Mouse (Mus musculus) testis, postnatal 10 days (tissue): ENCODE measurements around the gene Dnah8.
"Not testable (repeated sequence)": the region's sequence is repeated elsewhere in the genome, so short reads cannot be mapped to it uniquely, and the experiment has no call there.

Experiments
- DNase-seq: peaks from one replicate; pipeline ENCODE4 v3.0.0; 2021; ENCODE audit warnings: low spot score

The Dnah8 gene

DNA sequence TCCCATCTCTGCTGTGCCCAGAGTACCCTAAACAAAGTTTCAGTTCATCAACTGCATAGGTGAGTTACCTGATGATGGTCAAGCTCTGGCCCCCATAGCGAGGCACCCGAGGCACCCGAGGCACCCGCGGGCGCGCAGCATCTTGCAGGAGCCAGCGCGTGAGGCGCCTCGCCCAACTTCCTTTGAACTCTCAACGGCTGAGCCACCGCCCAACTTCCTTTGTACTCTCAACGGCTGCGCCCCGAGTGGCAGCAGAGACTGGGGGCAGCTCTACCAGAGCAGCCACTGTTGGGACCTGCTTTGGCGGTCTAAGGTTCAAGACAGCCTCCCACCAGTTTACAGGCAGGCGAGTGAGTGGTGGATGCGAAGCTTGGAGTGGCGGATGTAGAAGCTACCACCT is at the start of gene Dnah8:
Gene Dnah8, plus strand, starts transcription at position 223 of the 400 bp plus-strand sequence.
- DNase-seq, result not testable (repeated sequence)

DNA sequence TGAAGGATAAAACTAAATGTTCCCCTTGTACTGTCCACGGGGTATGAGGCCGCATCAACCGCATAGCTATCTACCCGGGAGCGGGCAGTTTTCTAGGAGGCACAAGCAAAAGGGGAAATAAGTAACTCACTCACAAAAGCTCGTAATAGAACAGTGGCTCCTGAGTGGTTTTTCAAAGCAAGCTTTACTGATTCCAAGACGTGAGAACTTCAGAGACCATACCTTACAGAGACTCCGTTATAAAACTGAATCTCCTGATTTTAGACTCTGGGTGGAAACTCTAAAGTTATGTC is 49.4 kb upstream of the Dnah8 start:
- DNase-seq, result no peak

DNA sequence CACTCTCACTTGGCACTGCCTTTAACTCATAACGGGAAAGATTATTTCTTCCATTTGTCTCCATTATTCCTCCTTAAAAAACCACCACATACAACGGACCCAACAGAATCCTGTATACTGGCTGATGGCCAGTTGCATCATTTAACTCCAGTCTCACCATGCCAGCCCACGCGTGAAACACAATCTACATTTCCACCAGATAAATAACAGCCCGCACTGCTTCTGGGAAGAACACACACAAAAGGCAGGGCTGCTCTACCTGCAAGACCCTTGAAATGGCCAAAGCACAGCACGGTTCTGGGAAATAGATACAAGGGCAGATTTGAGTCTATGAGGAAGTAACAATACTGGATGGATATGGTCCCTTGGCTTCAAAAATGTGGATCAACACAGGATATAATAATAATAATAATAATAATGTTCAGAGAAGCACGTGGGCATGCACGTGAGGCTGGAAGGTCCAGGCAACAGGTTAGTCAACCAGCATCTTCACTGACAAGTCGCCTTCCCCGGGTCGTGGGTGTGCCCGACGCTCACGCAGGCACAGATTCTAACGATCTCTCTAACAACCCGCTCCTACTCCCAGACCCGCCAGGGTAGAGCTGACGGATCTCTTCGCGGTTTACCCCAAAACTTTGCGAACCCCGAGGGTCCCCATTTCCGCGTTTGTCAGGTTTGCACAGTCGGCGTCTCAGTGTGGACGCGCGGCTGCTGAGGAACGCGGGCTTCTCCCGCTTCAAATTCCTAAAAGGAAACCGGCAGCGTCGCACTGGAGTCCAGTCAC is 48.8 kb upstream of the Dnah8 start:
- no peak for DNase-seq

GRCm38 (mm10) chr17:30575941-30576773 is 48.0 kb upstream of the Dnah8 start, which contains the start of gene Btbd9:
TSS of gene Btbd9 (minus strand) at chr17:30576488.
- peak; percentile 95 for DNase-seq

DNA sequence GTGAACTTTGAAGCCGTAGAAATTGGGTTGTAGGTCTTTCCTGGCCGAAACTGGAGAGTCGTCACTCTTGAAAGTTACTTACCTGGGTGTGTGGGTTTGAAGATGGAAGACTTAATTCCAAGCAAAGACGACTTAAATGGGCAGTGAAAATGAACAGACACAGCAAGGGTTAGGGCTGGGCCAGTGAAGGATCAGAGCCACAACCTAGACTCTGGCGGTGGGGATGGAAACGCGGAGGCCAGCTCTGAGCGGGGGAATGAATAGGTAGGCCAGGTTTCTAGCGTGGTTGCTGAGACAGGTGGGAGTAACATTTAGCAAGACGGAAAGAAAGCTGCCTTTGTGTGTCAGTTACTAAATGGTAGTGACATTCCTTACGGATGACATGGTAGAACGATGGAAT is 47.2 kb upstream of the Dnah8 start:
- no peak for DNase-seq

DNA sequence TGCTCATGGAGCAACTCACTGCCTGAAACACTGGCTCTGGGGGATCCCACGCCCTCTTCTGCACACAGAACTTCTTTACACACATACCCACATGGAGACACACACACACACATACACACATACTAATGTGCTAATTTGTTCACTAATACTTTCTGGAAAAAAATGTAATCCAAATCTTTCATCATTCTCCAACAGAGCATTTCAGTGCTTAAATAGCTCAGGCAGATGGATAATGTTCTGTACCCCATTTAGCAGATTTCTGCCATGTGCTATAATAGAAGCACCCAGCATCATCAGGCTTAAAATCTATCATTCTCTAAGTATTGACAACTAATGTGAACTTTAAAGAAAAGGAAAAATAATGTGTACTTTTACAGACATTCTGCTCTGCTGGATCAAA is 43.4 kb upstream of the Dnah8 start:
- DNase-seq, result no peak

DNA sequence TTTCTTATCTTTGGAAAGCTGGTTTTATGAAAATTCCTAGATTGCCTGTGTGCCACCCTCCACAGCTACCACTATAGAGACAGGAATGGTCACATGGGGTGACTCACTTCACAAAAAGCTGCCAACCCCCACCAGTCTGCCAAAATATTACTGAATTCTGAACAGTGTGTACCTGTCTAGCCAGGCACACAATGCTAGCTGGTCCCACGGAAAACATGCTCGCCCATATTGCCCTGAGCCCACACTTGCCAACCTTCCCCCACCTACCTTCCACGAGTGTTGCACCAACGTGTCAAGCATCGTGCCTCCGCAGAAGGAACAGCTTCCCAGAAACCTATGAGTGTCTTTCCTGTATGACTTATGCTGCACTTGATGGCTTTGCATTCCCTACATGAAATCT is 43.0 kb upstream of the Dnah8 start:
- no peak for DNase-seq

GRCm38 (mm10) chr17:30582313-30582712 is 41.8 kb upstream of the Dnah8 start:
- no peak for DNase-seq

DNA sequence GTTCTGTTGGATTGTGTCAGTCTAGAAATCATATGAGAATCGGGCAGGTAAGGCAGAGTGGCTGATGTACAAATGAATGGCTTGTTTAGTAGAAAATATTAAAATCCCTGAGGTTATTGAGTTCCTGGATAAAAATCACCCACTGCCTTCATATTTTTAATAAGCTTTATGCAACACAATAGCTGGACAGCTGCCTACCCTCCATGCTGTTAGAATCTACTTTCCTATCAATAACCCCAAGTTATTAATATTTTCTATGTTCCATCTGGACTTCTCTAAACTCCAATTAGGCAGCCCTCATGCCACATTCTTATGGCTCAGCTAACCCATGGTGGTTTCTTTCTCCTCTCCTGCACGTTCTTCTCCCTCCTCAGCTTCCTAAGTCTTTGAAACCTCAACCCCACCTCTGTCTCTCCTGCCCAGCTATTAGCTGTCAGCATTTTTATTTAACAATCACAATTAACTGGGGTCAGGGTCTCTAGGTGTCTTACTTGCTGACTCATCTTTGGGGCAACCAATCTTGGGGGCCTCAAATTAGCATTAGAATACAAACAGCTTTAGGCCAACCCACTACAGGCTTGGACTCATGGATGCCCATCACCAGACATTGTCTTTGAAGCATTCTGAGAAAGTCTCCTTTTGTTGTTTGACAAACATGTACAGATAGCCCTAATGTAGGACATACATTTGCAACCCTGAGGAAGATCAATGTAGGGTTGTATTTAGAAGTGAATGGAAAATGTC is 40.7 kb upstream of the Dnah8 start:
- no peak for DNase-seq

- peak; percentile 72 for DNase-seq
Observed at GRCm38 (mm10) chr17:30590417-30591198, 33.5 kb upstream of the Dnah8 start.

DNA sequence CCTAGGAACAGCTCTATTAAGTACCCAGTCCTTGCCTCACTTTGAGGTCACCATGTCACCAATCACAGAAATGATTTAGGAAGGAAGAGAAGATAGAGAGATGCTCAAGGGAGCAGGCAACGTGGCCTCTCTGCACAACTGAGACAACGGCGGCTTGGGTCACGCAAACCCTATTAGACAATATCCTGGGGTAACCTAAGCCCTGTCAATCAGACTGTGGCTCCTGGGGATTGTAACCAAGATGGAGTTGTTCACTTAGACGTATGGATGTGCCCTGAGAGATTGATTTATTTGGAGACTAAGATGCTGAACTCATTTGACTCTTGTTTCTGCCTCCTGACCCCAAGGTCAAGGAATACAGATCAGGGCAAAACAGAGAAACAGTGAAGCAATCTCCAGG is 29.7 kb upstream of the Dnah8 start:
- DNase-seq, result no peak

DNA sequence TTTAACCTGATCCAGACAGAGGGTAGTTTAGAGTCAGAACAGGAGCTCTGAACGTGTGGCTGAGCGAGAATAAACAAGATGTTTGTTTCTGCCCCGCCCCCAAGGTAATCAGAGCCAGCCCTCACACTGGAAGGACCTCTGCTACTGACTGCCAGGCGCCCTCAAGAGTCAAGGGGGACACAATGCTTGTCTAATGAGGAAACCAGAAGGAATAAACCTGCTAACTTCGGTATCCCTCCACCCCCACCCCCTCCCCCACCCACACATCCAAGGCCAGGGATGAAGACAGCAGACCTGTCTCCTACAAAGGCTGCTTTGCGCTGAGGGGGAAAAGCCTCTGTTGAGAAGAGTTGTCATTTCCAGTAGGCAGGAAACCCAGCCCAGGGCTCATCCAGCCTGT is 29.3 kb upstream of the Dnah8 start:
- no peak for DNase-seq

DNA sequence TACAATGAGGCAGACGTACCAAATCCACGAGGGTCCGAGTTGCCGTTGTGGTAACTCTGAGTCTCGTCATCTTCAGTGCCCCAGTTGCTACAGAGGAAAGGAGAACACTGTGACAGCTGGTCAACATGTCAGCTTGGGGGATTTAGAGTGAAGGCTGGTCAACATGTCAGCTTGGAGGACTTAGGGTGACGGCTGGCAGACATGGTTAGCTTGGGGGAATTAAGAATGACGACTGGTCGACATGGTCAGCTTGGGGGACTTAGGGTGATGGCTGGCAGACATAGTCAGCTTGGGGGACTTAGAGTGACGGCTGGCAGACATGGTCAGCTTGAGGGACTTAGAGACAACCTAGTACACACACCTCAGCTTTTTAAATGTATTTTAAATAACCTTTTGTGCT is 26.4 kb upstream of the Dnah8 start:
- no peak for DNase-seq

GRCm38 (mm10) chr17:30598300-30598699 is 25.9 kb upstream of the Dnah8 start:
- no peak for DNase-seq

- DNase-seq, result no peak
Observed at GRCm38 (mm10) chr17:30602175-30602574, 22.0 kb upstream of the Dnah8 start.

- no peak for DNase-seq
Observed at GRCm38 (mm10) chr17:30604296-30604695, 19.9 kb upstream of the Dnah8 start.

- no peak for DNase-seq
Observed at GRCm38 (mm10) chr17:30605001-30605400, 19.2 kb upstream of the Dnah8 start.

- DNase-seq, result no peak
Observed at GRCm38 (mm10) chr17:30606206-30606605, 17.9 kb upstream of the Dnah8 start.

DNA sequence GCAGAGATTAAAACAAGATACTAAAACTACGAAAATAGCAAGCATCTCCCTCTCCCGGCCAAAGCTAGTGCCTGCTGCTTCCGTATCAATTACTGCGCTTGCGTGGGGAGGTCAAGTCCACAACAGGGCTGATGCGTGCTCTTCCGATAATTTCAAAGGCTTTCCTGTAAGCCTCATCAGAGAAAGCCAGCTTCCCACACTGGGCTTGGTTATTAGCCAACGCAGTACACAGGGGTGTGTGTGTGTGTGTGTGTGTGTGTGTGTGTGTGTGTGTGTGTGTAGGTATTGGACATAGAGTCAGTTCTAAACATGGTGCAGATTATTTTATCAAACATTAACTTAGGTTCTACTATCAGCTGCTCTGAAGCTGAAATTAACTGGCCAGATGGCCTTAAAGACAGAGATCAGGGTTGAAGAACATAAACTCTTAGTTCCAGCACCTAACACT is 17.5 kb upstream of the Dnah8 start:
- no peak for DNase-seq

- DNase-seq, result no peak
Observed at GRCm38 (mm10) chr17:30607330-30607729, 16.8 kb upstream of the Dnah8 start.

DNA sequence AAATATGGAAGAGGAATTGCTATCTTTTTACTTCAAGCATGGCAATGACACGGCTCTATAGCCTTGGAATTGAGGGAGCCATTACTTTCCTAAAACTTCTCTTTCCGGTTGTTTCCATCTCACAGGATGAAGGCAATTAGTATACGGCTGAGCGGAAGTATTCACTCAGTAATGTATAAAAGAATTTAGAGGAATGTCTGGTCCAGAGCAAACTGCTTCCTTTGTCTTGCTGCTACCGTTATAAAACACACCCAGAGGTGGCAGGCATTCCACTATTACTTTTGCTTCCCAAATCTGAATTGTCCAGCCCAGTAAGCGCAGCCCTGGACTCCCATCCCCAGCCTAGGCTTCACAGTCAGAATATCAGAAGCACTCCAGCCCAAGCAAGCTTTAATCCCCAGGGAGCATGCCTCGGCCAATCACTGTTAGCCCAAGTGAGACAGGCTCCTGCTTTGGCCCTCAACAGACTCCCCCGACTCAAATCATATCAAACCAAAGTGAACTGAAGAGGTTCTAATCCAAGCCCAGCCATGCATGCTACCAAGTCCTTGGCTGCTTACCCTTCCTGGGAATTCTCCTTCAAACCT is 16.2 kb upstream of the Dnah8 start:
- DNase-seq, result no peak
